Mouse (Mus musculus) kidney, adult 2 months (tissue): Measurements from ENCODE around the gene Oprm1.

Experiments
- CTCF ChIP-seq: fragments of 200-500 bp; conservative IDR thresholded peaks from 2 replicates; pipeline ENCODE4 v1.5.1; 2011; ENCODE audit warnings: low read depth, mild to moderate bottlenecking, control low read depth, low read length, moderate library complexity, mixed read lengths; ENCODE audit not compliant: insufficient read depth, insufficient read length
- POLR2A ChIP-seq: fragments of 200-500 bp; IDR thresholded peaks from one replicate; pipeline ENCODE4 v1.6.1; 2011; ENCODE audit warnings: low read depth, low read length, control low read depth

DNA sequence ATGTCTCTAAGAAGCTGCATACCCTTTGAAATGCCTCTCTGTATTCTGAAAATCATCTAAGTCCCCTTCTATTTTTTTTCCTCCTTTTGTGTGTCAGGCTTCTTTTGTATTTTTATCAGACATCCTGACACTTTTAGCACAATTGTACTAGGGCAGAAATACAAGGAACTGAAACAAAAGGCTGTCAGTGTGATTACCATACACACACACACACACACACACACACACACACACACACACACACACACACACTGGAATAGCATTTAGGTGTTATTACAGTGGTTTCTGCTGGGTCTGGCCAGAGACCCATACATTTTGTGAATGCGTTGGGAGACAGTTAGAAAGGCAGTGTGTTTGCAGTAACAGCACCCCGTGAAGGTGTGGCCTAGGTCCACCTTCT, 275.2 kb downstream of the Oprm1 start:
- TF ChIP-seq POLR2A (no peak), CTCF (no peak)
